Mouse (Mus musculus) lung, postnatal 0 days (tissue): Measurements from ENCODE around the gene Spock1. TPM values are rescaled to one million over a fixed set of nuclear protein-coding genes. Genes with fewer than 3 reads are reported as not detected.

Experiments used
- ATAC-seq: fragments of 200-750 bp; cut with Nextera tagmentation; 2 replicates; pipeline ENCODE4 v1.8.0; 2017; ENCODE audit warnings: moderate library complexity
- DNase-seq: peaks from one replicate; pipeline ENCODE4 v3.0.0-alpha.2; 2016; ENCODE audit warnings: low spot score
- H3K27ac ChIP-seq: fragments of 300-500 bp; sonication (generic); 2 replicates; pipeline ENCODE4 v1.5.1; 2014; ENCODE audit warnings: antibody characterized with exemption, mild to moderate bottlenecking, low read length, mixed read lengths
- H3K27me3 ChIP-seq: fragments of 300-500 bp; sonication (generic); replicated peaks from 2 replicates; pipeline ENCODE4 v1.6.1; 2014; ENCODE audit warnings: low read length, mixed read lengths; ENCODE audit not compliant: insufficient read depth
- H3K36me3 ChIP-seq: fragments of 300-500 bp; sonication (generic); 2 replicates; pipeline ENCODE4 v1.6.1; 2014; ENCODE audit warnings: low read length, mixed read lengths; ENCODE audit not compliant: insufficient read depth
- H3K4me1 ChIP-seq: fragments of 300-500 bp; sonication (generic); 2 replicates; pipeline ENCODE4 v1.6.1; 2014; ENCODE audit warnings: antibody characterized with exemption, low read depth, low read length, mixed read lengths; ENCODE audit not compliant: insufficient read depth
- H3K4me2 ChIP-seq: fragments of 300-500 bp; sonication (generic); replicated peaks from 2 replicates; pipeline ENCODE4 v1.6.1; 2014; ENCODE audit warnings: low read depth, mild to moderate bottlenecking, low read length, moderate library complexity, mixed read lengths
- H3K4me3 ChIP-seq: fragments of 300-500 bp; sonication (generic); 2 replicates; pipeline ENCODE4 v1.5.1; 2014; ENCODE audit warnings: low read depth, low read length
- H3K9ac ChIP-seq: fragments of 300-500 bp; sonication (generic); replicated peaks from 2 replicates; pipeline ENCODE4 v1.6.1; 2014; ENCODE audit warnings: low read depth, mild to moderate bottlenecking
- H3K9me3 ChIP-seq: fragments of 300-500 bp; sonication (generic); 2 replicates; pipeline ENCODE4 v1.6.1; 2016; ENCODE audit warnings: low read length, mixed read lengths
- CTCF ChIP-seq: IDR thresholded peaks from 2 replicates; pipeline ENCODE4 v1.5.1; 2016; ENCODE audit warnings: antibody characterized with exemption, mild to moderate bottlenecking
- EP300 ChIP-seq: IDR thresholded peaks from 2 replicates; pipeline ENCODE4 v1.6.1; 2016; ENCODE audit warnings: antibody characterized with exemption, mild to moderate bottlenecking, control low read depth
- WGBS: fragments of 180-500 bp; shearing (Covaris S2); extraction: QIAGEN DNeasy Blood & Tissue Kit; methylation state at CpG from one replicate; pipeline ENCODE4 v1.1.7; 2014; 5-methylcytosine and 5-hydroxymethylcytosine counted together
- polyA plus RNA-seq: library from polyadenylated mRNA; unstranded; fragments of >200 nt; fragmentation: Nextera tagmentation; extraction: Ambion mirVana; gene quantifications from 2 replicates; pipeline ENCODE4 v1.2.1, GENCODE M21; 2015

Gene Spock1
- polyA plus RNA-seq, 1 experiment from 2014 or later = 0.45 TPM

- Histone ChIP-seq H3K4me2 (no peak overlapping the region), H3K9me3 (no peaks in the 10 kb centered on the region), H3K27ac (no peak overlapping the region), H3K36me3 (no peaks in the 10 kb centered on the region), H3K9ac (no peak overlapping the region), H3K4me1 (no peaks in the 10 kb centered on the region), H3K27me3 (no peaks in the 10 kb centered on the region), H3K4me3 (no peak overlapping the region)
- TF ChIP-seq CTCF (no peak), EP300 (no peak)
- DNase-seq (no peak), ATAC-seq (no peak)
- WGBS = 82% methylated on average over 12 of the region's 12 CpGs
Observed at GRCm38 (mm10) chr13:57582314-57582976, 325.7 kb downstream of the Spock1 start.

DNA sequence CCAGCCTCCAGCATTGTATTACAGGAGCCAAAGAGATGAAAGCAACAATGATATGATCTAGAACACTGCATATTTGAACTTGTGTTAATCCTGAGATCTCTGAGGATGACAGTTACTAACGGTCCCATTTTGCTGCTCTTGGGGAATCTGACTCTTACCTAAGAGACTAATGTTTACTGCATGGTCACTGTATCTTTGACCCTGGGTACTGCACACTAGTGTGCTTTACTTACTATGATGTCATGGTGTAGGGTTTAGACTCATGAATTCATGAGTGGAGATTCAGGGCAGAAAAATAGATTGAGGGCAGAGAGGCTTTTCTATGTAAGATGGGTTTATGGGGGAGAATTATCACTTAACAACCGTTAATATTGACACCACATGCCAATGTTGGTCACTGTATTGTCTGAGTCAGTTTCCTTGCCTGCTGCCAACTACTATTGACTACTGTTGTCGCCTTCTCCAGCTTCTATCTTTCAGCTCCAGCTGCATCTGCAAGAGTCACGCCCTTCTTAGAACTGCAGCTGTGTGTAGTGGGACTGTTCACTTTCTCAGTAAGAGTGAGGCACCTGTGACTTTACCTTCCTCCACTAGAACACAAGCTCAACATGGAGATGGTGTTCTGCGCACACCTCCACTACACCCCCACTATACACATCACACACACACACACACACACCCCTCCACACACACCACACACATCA lies 330.4 kb downstream of the Spock1 start:
- no peaks in the 10 kb centered on the region for H3K27me3 ChIP-seq
- no peak overlapping the region for H3K4me2 ChIP-seq
- no peaks in the 10 kb centered on the region for H3K9me3 ChIP-seq
- no peaks in the 10 kb centered on the region for H3K4me1 ChIP-seq
- DNase-seq (no peak), ATAC-seq (no peak)
- no peak overlapping the region for H3K9ac ChIP-seq
- no peak overlapping the region for H3K4me3 ChIP-seq
- 87% methylated on average over 5 of the region's 5 CpGs for WGBS
- H3K27ac ChIP-seq = no peak overlapping the region
- no peaks in the 10 kb centered on the region for H3K36me3 ChIP-seq
- TF ChIP-seq EP300 = no peak
- TF ChIP-seq CTCF = no peak

DNA sequence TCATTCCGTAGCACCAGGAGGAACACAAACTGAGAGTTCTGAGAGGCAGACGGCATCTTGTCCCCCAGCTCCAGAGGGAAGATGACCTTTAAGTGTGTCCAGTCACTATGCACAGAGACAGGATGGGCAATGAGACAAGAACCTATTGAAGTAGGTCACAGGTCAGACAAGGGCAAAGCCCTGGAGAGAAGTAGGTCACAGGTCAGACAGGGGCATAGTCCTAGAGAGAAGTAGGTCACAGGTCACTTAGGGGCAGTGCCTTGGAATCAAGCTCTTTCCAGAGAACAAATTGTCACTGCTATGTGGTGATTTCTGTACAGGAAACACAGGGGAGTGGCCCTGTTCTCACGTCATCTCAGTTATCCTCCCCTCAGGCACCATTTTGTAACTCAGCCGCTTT lies 334.6 kb downstream of the Spock1 start:
- no peak for ATAC-seq

GRCm38 (mm10) chr13:57568404-57568803 lies 339.7 kb downstream of the Spock1 start:
- ATAC-seq = no peak
- Histone ChIP-seq H3K4me2 (no peak overlapping the region), H3K27me3 (no peaks in the 10 kb centered on the region), H3K27ac (no peak overlapping the region), H3K9ac (no peak overlapping the region), H3K4me1 (no peaks in the 10 kb centered on the region), H3K4me3 (no peak overlapping the region), H3K9me3 (no peaks in the 10 kb centered on the region), H3K36me3 (no peaks in the 10 kb centered on the region)
- no peak for DNase-seq
- WGBS = 81% methylated on average over 8 of the region's 8 CpGs
- no peak for TF ChIP-seq CTCF
- TF ChIP-seq EP300 = no peak

More for the DNA sequence above, 334.6 kb downstream of the Spock1 start:
- H3K9me3 ChIP-seq = no peaks in the 10 kb centered on the region
- DNase-seq = no peak
- H3K27me3 ChIP-seq = no peaks in the 10 kb centered on the region
- no peak overlapping the region for H3K4me2 ChIP-seq
- H3K9ac ChIP-seq = no peak overlapping the region
- H3K4me3 ChIP-seq = no peak overlapping the region
- H3K27ac ChIP-seq = no peak overlapping the region
- H3K36me3 ChIP-seq = no peaks in the 10 kb centered on the region
- TF ChIP-seq CTCF = no peak
- no peak for TF ChIP-seq EP300
- WGBS = 73% methylated on average over 4 of the region's 4 CpGs
- no peaks in the 10 kb centered on the region for H3K4me1 ChIP-seq

- Histone ChIP-seq H3K27me3 (no peaks in the 10 kb centered on the region), H3K27ac (no peak overlapping the region), H3K36me3 (no peaks in the 10 kb centered on the region), H3K9ac (no peak overlapping the region), H3K4me2 (no peak overlapping the region), H3K9me3 (no peaks in the 10 kb centered on the region), H3K4me1 (no peaks in the 10 kb centered on the region), H3K4me3 (no peak overlapping the region)
- DNase-seq = no peak
- TF ChIP-seq EP300 (no peak), CTCF (no peak)
- no peak for ATAC-seq
- WGBS = 45% methylated on average over 4 of the region's 4 CpGs
Observed at GRCm38 (mm10) chr13:57555186-57555585, 352.9 kb downstream of the Spock1 start.

- Histone ChIP-seq H3K27ac (no peak overlapping the region), H3K36me3 (no peaks in the 10 kb centered on the region), H3K9me3 (no peaks in the 10 kb centered on the region), H3K27me3 (no peaks in the 10 kb centered on the region), H3K4me3 (no peak overlapping the region), H3K4me2 (no peak overlapping the region), H3K4me1 (no peaks in the 10 kb centered on the region), H3K9ac (no peak overlapping the region)
- DNase-seq (no peak), ATAC-seq (no peak)
- 30% methylated on average over 5 of the region's 5 CpGs for WGBS
- peak; percentile 76 for TF ChIP-seq CTCF
- TF ChIP-seq EP300 = no peak
Observed at GRCm38 (mm10) chr13:57549743-57550142, 358.4 kb downstream of the Spock1 start.
